Mouse (Mus musculus): ENCODE results near the gene Dlk2.

DNA sequence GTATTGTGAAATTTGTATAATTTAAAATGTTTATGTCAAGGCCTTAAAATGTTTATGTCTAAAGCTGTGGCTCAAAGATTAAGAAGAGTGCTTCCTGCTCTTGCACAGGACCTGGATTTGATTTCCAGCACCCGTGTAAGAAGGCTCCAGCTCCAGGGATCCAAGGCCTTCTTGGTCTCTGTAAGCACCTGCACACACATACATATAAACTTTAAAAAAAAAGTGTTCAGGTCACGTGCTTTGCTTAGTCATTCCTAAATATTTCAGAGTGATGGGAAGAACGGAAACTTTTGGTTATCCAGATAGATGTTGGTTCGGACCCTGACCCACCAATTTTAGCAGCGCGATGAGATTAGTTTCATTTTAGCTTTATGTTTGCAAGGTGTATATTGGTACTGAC, 31.5 kb downstream of the Dlk2 start:
- TF ChIP-seq CTCF (IDR thresholded peaks at IDR 0.05; ENCODE audit: low read depth, low read length) (no peak), GATA1 (IDR thresholded peaks at IDR 0.05; ENCODE audit: borderline replicate concordance, low read length) (no peak), GATA2 (IDR thresholded peaks at IDR 0.05; ENCODE audit: borderline replicate concordance, low read depth, low read length) (no peak)
